Mouse (Mus musculus): ENCODE data around the gene Lypd6.

- TF ChIP-seq MAX (IDR thresholded peaks at IDR 0.05; ENCODE audit: low read depth) (no peak), CEBPB (IDR thresholded peaks at IDR 0.05; ENCODE audit: insufficient read depth, poor library complexity, severe bottlenecking) (no peak), POLR2A (IDR thresholded peaks at IDR 0.05; ENCODE audit: insufficient read length, low read depth) (no peak), USF1 (IDR thresholded peaks at IDR 0.05; ENCODE audit: low read depth) (no peak), TCF12 (IDR thresholded peaks at IDR 0.05; ENCODE audit: insufficient read depth, poor library complexity, severe bottlenecking) (no peak), REST (IDR thresholded peaks at IDR 0.05; ENCODE audit: insufficient read depth, insufficient read length) (no peak), E2F4 (IDR thresholded peaks at IDR 0.05; ENCODE audit: insufficient read depth) (no peak), POLR2AphosphoS2 (IDR thresholded peaks at IDR 0.05; ENCODE audit: insufficient read length, low read depth) (no peak), MYOG (IDR thresholded peaks at IDR 0.05; ENCODE audit: control insufficient read depth in 1 of 3, insufficient read depth in 1 of 3, insufficient read length in 2 of 3, low read depth in 2 of 3) (no peak), MYOD1 (IDR thresholded peaks at IDR 0.05; ENCODE audit: control insufficient read depth in 1 of 3, insufficient read length in 2 of 3, low read depth in 2 of 3) (no peak), SRF (IDR thresholded peaks at IDR 0.05; ENCODE audit: control insufficient read depth, insufficient read length, low read depth) (no peak), TCF3 (IDR thresholded peaks at IDR 0.05; ENCODE audit: insufficient read length, low read depth) (no peak)
Measured at GRCm38 (mm10) chr2:50028930-50029329, 37.3 kb upstream of the Lypd6 start.

Measured in myocyte (in vitro differentiated cells).